Mouse (Mus musculus) E14TG2a.4 (cell line): ENCODE measurements around the gene Pla2g4e.

Experiments used
- CTCF ChIP-seq: conservative IDR thresholded peaks from 2 replicates; pipeline ENCODE4 v1.5.1; 2014; ENCODE audit warnings: low read length
- NANOG ChIP-seq: IDR thresholded peaks from 2 replicates; pipeline ENCODE4 v1.6.1; 2014; ENCODE audit warnings: borderline replicate concordance, low read length, mixed read lengths
- POU5F1 ChIP-seq: IDR thresholded peaks from 2 replicates; pipeline ENCODE4 v1.6.1; 2014; ENCODE audit warnings: low read length, borderline replicate concordance

- no peak for TF ChIP-seq CTCF
- no peak for TF ChIP-seq NANOG
- no peak for TF ChIP-seq POU5F1
These were observed 122.2 kb downstream of the Pla2g4e start for GRCm38 (mm10) chr2:120122983-120123382.
